Mouse (Mus musculus) midbrain, embryonic 14.5 days (tissue): ENCODE measurements around the gene Rgs1. TPM values are rescaled to one million over a fixed set of nuclear protein-coding genes. Genes with fewer than 3 reads are reported as not detected.

Experiments
- ATAC-seq: fragments of 200-750 bp; cut with Nextera tagmentation; 2 replicates; pipeline ENCODE4 v1.8.0; 2017; ENCODE audit warnings: moderate number of reproducible peaks, moderate library complexity; ENCODE audit not compliant: low FRiP score, low TSS enrichment
- DNase-seq: peaks from one replicate; pipeline ENCODE4 v3.0.0-alpha.2; 2015
- H3K27ac ChIP-seq: fragments of 300-500 bp; sonication (generic); replicated peaks from 2 replicates; pipeline ENCODE4 v1.5.1; 2014; ENCODE audit warnings: mild to moderate bottlenecking, low read depth, low read length, moderate library complexity
- H3K27me3 ChIP-seq: fragments of 300-500 bp; sonication (generic); 2 replicates; pipeline ENCODE4 v1.6.1; 2014; ENCODE audit warnings: low read length, control low read depth, mixed read lengths; ENCODE audit not compliant: control insufficient read depth, insufficient read depth
- H3K36me3 ChIP-seq: fragments of 300-500 bp; sonication (generic); 2 replicates; pipeline ENCODE4 v1.6.1; 2014; ENCODE audit warnings: low read length, control low read depth; ENCODE audit not compliant: control insufficient read depth, insufficient read depth
- H3K4me1 ChIP-seq: fragments of 300-500 bp; sonication (generic); 2 replicates; pipeline ENCODE4 v1.6.1; 2014; ENCODE audit warnings: mild to moderate bottlenecking, antibody characterized with exemption, low read length, control low read depth; ENCODE audit not compliant: control insufficient read depth, insufficient read depth
- H3K4me2 ChIP-seq: fragments of 300-500 bp; sonication (generic); 2 replicates; pipeline ENCODE4 v1.6.1; 2014; ENCODE audit warnings: mild to moderate bottlenecking, low read length, moderate library complexity
- H3K4me3 ChIP-seq: fragments of 300-500 bp; sonication (generic); replicated peaks from 2 replicates; pipeline ENCODE4 v1.5.1; 2014; ENCODE audit warnings: low read depth, low read length
- H3K9ac ChIP-seq: fragments of 300-500 bp; sonication (generic); replicated peaks from 2 replicates; pipeline ENCODE4 v1.6.1; 2014; ENCODE audit warnings: mild to moderate bottlenecking, low read length, moderate library complexity
- H3K9me3 ChIP-seq: fragments of 300-500 bp; sonication (generic); 2 replicates; pipeline ENCODE4 v1.6.1; 2016; ENCODE audit warnings: low read length, control low read depth, mixed read lengths; ENCODE audit not compliant: control insufficient read depth
- WGBS: fragments of 180-500 bp; shearing (Covaris S2); extraction: QIAGEN DNeasy Blood & Tissue Kit; methylation state at CpG from one replicate; pipeline ENCODE4 v1.1.7; 2014; 5-methylcytosine and 5-hydroxymethylcytosine counted together
- polyA plus RNA-seq: library from polyadenylated mRNA; unstranded; fragments of >200 nt; fragmentation: Nextera tagmentation; extraction: Ambion mirVana; gene quantifications from 2 replicates; pipeline ENCODE4 v1.2.1, GENCODE M21; 2014

Rgs1 gene
- 0.49 TPM in 1 of 2 replicates, not detected in the other for polyA plus RNA-seq

DNA sequence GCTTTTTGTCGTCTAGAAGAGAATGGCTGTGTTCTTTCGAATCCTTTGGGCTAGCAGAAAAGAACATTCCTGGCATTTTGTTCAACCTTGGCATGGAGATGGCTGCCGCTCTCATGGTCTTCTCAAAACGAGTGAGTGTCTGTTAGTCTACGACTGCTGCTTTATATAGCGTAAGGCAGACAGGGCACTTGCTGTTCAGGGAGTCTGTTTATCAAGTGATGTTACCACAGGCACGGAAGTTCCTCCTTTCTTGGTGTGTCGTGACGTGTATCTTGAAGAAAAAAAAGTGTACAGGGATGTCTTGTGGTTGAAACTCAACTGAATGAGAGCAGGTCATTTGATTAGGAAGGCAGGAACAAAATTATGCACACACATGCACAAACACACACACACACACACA lies at the start of gene Rgs1:
Rgs1 (minus strand) TSS at position 320 of the 400 bp plus-strand sequence.
- Histone ChIP-seq H3K4me1 (no peaks in the 10 kb centered on the region), H3K4me2 (no peak within 1 kb of the TSS), H3K9ac (no peak within 1 kb of the TSS), H3K27ac (no peak within 1 kb of the TSS), H3K4me3 (no peak within 1 kb of the TSS), H3K9me3 (no peaks in the 10 kb centered on the region), H3K27me3 (no peaks in the 10 kb centered on the region), H3K36me3 (no peaks in the 10 kb centered on the region)
- 84% methylated on average over 9 of the region's 9 CpGs for WGBS
- no peak for DNase-seq
- ATAC-seq = no peak

DNA sequence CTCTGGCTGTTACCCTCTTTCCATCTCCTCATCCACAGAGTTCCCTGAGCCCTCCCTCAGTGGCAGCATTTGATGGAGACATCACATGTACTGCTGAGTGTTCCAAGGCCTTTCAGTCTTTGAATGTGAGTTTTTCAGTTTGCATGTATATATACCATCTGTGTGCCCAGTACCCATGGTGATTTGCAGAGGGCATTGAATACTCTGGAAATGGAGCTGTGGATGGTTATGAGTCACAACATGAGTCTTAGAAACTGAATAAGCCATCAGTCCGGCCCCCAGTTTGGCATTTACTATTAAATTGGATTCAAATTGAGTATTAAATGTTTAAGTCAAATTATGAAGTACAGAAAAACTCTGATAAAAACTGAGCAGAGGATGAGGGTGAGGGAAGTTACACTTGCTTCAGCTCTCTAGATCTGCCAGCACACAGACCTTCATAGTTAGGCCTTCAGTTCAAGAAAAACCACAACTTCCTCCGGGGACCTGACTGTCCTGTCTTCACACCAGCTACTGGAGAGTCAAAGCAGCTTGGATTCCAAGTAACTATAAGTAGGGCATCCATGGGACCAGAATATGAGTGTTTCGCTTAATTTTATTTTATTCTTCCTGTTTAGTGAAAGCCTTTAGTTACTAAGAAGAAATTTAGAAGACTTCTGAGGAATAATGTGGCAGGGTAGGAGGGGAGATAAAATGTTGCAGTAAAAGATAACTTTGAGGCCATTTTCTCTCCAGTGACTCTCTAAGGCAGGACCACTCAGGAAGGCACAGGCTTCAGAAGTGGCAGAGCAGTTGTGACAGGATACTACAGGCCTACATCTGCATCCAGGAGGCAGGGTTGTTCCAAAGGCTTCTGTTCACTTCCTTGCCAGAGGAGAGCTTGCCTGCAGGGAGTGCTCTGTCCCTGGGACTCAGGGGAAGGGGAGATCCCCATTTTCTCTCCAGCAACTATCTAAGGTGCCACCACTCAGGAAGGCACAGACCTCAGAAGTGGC lies 34.3 kb upstream of the Rgs1 start:
- Histone ChIP-seq H3K27me3 (no peaks in the 10 kb centered on the region), H3K4me2 (no peak overlapping the region), H3K4me1 (no peaks in the 10 kb centered on the region), H3K27ac (no peak overlapping the region), H3K4me3 (no peak overlapping the region), H3K36me3 (no peaks in the 10 kb centered on the region), H3K9ac (no peak overlapping the region), H3K9me3 (no peaks in the 10 kb centered on the region)
- ATAC-seq (no peak), DNase-seq (no peak)
- 89% methylated on average over 3 of the region's 3 CpGs for WGBS

DNA sequence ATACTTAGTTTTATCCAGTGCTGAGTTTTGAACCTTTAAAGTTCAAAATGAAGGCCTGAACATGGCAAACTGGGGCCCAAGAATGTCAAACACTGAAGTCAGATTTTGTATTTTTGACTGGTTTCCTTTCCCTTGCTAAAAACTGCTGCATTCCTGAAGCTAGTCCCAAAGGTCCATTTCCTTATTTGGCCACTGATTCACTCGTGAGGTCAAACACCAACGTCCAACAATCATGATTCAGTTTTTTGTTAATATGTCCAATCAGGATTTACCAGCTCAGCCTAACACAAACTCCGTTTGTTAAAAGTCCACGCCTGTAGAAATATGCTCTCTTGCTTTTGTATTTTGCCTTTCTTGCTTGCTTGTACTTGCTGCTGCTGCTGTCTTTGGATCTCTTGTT lies 31.0 kb upstream of the Rgs1 start:
- ATAC-seq (no peak), DNase-seq (no peak)
- H3K4me3 ChIP-seq = no peak overlapping the region
- H3K27me3 ChIP-seq = no peaks in the 10 kb centered on the region
- no peaks in the 10 kb centered on the region for H3K9me3 ChIP-seq
- WGBS = 85% methylated on average over 4 of the region's 4 CpGs
- H3K27ac ChIP-seq = no peak overlapping the region
- H3K4me1 ChIP-seq = no peaks in the 10 kb centered on the region
- no peaks in the 10 kb centered on the region for H3K36me3 ChIP-seq
- H3K9ac ChIP-seq = no peak overlapping the region
- no peak overlapping the region for H3K4me2 ChIP-seq

DNA sequence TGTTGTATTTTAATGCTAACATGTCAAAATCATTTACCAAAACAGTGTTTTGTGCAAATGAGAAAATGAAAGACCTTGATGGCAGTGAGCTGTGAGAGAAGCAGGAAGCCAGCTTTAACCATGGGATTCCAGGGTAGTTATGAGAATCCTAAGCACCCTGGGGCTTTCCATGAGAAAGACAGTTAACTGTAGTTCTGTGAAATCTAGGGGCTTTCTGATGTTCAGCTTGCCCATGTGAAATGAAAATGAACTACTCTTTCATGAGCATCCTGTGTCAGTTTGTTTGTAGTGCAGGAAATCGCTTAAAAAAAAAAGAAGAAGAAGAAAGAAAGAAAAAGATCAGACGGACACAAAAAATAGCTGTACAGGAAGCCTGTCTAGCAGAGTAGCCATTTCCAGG lies 23.9 kb upstream of the Rgs1 start:
- ATAC-seq (no peak), DNase-seq (peak; percentile 3)
- 90% methylated on average over 2 of the region's 2 CpGs for WGBS
- no peaks in the 10 kb centered on the region for H3K27me3 ChIP-seq
- no peaks in the 10 kb centered on the region for H3K36me3 ChIP-seq
- no peak overlapping the region for H3K27ac ChIP-seq
- no peak overlapping the region for H3K4me2 ChIP-seq
- no peak overlapping the region for H3K9ac ChIP-seq
- no peak overlapping the region for H3K4me3 ChIP-seq
- no peaks in the 10 kb centered on the region for H3K9me3 ChIP-seq
- no peaks in the 10 kb centered on the region for H3K4me1 ChIP-seq

DNA sequence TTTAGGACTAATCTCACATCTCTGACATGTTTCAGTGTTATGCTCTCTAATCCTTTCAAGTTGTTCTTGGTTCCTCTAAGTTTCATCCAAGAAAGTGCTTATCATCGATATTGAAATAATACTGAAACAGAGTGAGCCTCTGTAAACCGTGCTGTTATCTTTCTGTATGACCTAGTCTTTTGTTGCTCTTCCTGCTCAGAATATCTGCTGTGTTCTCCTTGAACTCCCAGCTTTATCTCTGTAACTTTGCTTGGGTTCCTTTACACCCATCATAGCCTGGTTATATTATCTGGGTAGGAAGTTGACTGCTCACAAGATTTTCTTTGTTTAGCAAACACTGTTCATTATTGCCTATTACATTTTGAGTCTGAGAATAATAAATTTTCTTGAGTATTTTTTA lies 20.1 kb upstream of the Rgs1 start:
- H3K4me3 ChIP-seq = no peak overlapping the region
- no peak for ATAC-seq
- H3K27me3 ChIP-seq = no peaks in the 10 kb centered on the region
- H3K9ac ChIP-seq = no peak overlapping the region
- no peak for DNase-seq
- H3K36me3 ChIP-seq = no peaks in the 10 kb centered on the region
- no peak overlapping the region for H3K27ac ChIP-seq
- H3K9me3 ChIP-seq = no peaks in the 10 kb centered on the region
- WGBS = 90% methylated on average over 2 of the region's 2 CpGs
- no peaks in the 10 kb centered on the region for H3K4me1 ChIP-seq
- no peak overlapping the region for H3K4me2 ChIP-seq

DNA sequence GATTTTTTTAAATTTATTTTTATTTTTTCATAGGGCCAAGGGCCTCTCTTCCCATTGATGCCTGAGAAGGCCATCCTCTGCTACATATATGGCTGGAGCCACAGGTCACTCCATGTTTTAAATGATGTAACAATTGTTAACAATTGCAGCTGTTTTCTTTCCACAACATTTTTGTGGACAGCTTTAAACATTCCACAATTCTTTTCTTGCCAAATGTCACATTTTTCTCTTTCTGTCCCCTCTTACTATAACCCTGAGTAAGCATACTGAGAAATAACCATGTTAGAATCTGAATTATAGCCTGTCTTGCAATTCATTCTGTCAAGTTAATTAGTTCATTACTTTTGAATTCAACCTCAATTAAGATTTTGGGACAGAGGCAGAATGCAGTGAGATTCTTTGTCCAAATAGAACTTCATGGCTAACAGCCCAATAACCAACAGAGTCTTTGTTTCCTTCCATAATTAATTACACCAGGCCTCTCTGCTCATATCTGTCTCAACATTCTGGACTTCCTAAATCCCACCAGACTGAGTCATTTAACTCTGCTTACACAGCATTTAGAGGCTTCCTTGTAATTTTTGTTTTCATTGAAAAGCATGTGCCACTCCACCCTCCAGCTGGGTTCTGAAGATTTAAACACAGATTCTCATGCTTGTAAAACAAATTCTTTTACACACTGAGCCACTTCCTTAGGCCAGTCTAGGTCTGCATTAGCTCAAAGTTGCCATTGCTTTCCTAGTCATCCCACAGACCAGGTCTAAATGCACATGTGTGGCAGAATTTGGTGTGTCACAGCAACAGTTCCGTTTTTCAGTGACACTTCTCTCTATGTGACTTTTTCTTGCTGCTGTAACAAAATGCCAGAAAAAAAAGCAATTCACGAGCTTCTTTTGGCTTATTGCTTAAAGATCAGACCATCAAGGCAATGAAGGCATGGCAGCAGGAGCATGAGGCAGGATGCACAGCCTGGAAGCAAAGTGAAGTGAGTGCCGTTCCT lies 18.7 kb upstream of the Rgs1 start:
- Histone ChIP-seq H3K4me1 (no peaks in the 10 kb centered on the region), H3K27me3 (no peaks in the 10 kb centered on the region), H3K9me3 (no peaks in the 10 kb centered on the region), H3K4me2 (no peak overlapping the region), H3K9ac (no peak overlapping the region), H3K36me3 (no peaks in the 10 kb centered on the region), H3K4me3 (no peak overlapping the region), H3K27ac (no peak overlapping the region)
- 82% methylated on average over 3 of the region's 3 CpGs for WGBS
- ATAC-seq (no peak), DNase-seq (peak; percentile 1)

DNA sequence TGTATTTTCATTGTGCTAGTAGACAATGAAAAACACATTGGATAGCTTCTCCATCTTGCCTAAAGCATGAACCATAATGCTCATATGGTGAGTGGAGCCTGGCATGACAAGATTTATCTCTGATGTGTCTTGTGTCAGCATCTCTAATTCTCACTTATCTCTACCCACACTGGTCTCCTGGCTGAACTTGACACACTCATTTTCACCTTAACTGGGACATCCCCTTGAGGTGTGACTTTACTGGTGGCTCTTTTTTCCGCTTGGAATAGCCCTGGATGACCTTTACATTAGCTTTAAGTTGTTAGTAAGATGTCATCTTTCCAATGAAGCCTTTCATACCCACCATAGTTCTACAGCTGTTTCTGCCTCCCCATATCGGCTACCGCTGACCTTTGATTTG lies 15.0 kb upstream of the Rgs1 start:
- Histone ChIP-seq H3K4me3 (no peak overlapping the region), H3K27me3 (no peaks in the 10 kb centered on the region), H3K36me3 (no peaks in the 10 kb centered on the region), H3K4me2 (no peak overlapping the region), H3K27ac (no peak overlapping the region), H3K9me3 (no peaks in the 10 kb centered on the region), H3K4me1 (no peaks in the 10 kb centered on the region), H3K9ac (no peak overlapping the region)
- 79% methylated on average over 3 of the region's 3 CpGs for WGBS
- ATAC-seq (no peak), DNase-seq (no peak)

DNA sequence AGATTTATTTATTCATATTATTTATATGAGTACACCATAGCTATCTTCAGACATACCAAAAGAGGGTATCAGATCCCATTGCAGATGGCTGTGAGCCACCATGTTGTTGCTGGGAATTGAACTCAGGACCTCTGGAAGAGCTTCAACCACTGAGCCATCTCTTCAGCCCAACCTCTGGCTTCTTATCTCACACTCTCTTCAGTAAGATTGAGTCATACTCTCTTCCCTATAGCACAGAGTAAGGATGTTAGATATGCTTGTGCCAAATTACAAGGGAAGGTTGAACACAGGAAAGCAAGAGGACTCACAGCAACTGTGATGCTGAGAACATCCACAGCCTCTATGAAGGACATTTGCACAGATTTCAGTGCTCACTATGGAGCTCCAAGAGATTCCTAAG lies 13.0 kb upstream of the Rgs1 start:
- Histone ChIP-seq H3K9ac (no peak overlapping the region), H3K4me2 (no peak overlapping the region), H3K9me3 (no peaks in the 10 kb centered on the region), H3K36me3 (no peaks in the 10 kb centered on the region), H3K4me3 (no peak overlapping the region), H3K27ac (no peak overlapping the region), H3K27me3 (no peaks in the 10 kb centered on the region), H3K4me1 (no peaks in the 10 kb centered on the region)
- no peak for ATAC-seq
- no peak for DNase-seq
